Mouse (Mus musculus) ES-E14 (cell line): Measurements from ENCODE around the gene Gpr183. TPM values are rescaled to one million over a fixed set of nuclear protein-coding genes. Genes with fewer than 3 reads are reported as not detected.

Source experiments
- DNase-seq: peaks from one replicate; pipeline ENCODE4 v3.0.0-alpha.2; 2013; ENCODE audit warnings: low read depth, low spot score
- H3K27ac ChIP-seq: 2 replicates; pipeline ENCODE4 v1.5.1; 2012; ENCODE audit warnings: low read depth, mild to moderate bottlenecking, low read length, moderate library complexity, mixed read lengths; ENCODE audit not compliant: poor library complexity, insufficient read depth, severe bottlenecking
- H3K36me3 ChIP-seq: 2 replicates; pipeline ENCODE4 v1.6.1; 2012; ENCODE audit warnings: mild to moderate bottlenecking, low read length, moderate library complexity, mixed read lengths; ENCODE audit not compliant: control insufficient read depth, poor library complexity, insufficient read depth, severe bottlenecking
- H3K4me1 ChIP-seq, 2 experiments: fragments of 150-350 bp in 1 of 2; sonication (generic) in 1 of 2; 2 replicates each; pipeline ENCODE4 v1.6.1; 2012; ENCODE audit warnings: low read length in 2 of 2, mild to moderate bottlenecking in 1 of 2, mixed read lengths in 1 of 2; ENCODE audit not compliant: control insufficient read depth in 2 of 2, insufficient read depth in 2 of 2, poor library complexity in 1 of 2
- H3K4me3 ChIP-seq, 2 experiments: fragments of 150-350 bp in 1 of 2; sonication (generic) in 1 of 2; 2 replicates each; pipeline ENCODE4 v1.5.1; 2012; ENCODE audit warnings: low read length in 2 of 2, low read depth in 1 of 2, mild to moderate bottlenecking in 1 of 2, mixed read lengths in 1 of 2; ENCODE audit not compliant: insufficient read depth in 1 of 2, poor library complexity in 1 of 2, severe bottlenecking in 1 of 2
- H3K9ac ChIP-seq: 2 replicates; pipeline ENCODE4 v1.6.1; 2012; ENCODE audit warnings: low read depth, mild to moderate bottlenecking, low read length, mixed read lengths; ENCODE audit not compliant: poor library complexity, insufficient read depth, severe bottlenecking
- H3K9me3 ChIP-seq: fragments of 150-350 bp; sonication (generic); 2 replicates; pipeline ENCODE4 v1.6.1; 2012; ENCODE audit warnings: low read depth, mild to moderate bottlenecking, low read length; ENCODE audit not compliant: control insufficient read depth, insufficient read depth
- CHD2 ChIP-seq: IDR thresholded peaks from 2 replicates; pipeline ENCODE4 v1.6.1; 2014; ENCODE audit warnings: mild to moderate bottlenecking, low read depth, low read length, inconsistent platforms
- HCFC1 ChIP-seq: IDR thresholded peaks from 2 replicates; pipeline ENCODE4 v1.6.1; 2012; ENCODE audit warnings: low read length, inconsistent platforms, borderline replicate concordance; ENCODE audit not compliant: insufficient read depth
- MAFK ChIP-seq: IDR thresholded peaks from 2 replicates; pipeline ENCODE4 v1.6.1; 2014; ENCODE audit warnings: mild to moderate bottlenecking, low read depth, low read length, inconsistent platforms; ENCODE audit not compliant: insufficient read depth
- ZC3H11A ChIP-seq: IDR thresholded peaks from 2 replicates; pipeline ENCODE4 v1.6.1; 2012; ENCODE audit warnings: low read depth, mild to moderate bottlenecking, inconsistent platforms, low read length, borderline replicate concordance
- ZNF384 ChIP-seq: IDR thresholded peaks from 2 replicates; pipeline ENCODE4 v1.6.1; 2012; ENCODE audit warnings: low read depth, low read length, inconsistent platforms
- in situ Hi-C, 2 experiments: fragments of 600-800 bp; cut with MboI; formaldehyde crosslinking; loops; one replicate each; pipeline ENCODE4 v1.15.1; 2025; ENCODE audit warnings: low sequenced_read_pairs in 2 of 2, inconsistent platforms in 1 of 2; ENCODE audit not compliant: unreplicated experiment in 2 of 2
- total RNA-seq: library from RNA; depleted of rRNA; stranded (reverse); fragments of 300-350 nt; gene quantifications from 2 replicates; pipeline ENCODE4 v1.2.3, GENCODE M21; 2012

Gene Gpr183
- total RNA-seq, 1 experiment = 0.45 TPM

- no peak for TF ChIP-seq HCFC1
- TF ChIP-seq ZC3H11A = no peak
- TF ChIP-seq MAFK = no peak
- no peak for TF ChIP-seq CHD2
- no peak for TF ChIP-seq ZNF384
Measured at GRCm38 (mm10) chr14:121915143-121915542, 49.9 kb downstream of the Gpr183 start.

GRCm38 (mm10) chr14:121912501-121912900 is 52.5 kb downstream of the Gpr183 start:
- H3K4me3 ChIP-seq = no peak overlapping the region
- H3K27ac ChIP-seq = no peak overlapping the region
- in situ Hi-C loops = no loop called here
- H3K4me1 ChIP-seq = no peaks in the 10 kb centered on the region
- H3K9me3 ChIP-seq = no peaks in the 10 kb centered on the region
- no peak for DNase-seq
- H3K9ac ChIP-seq = no peak overlapping the region
- TF ChIP-seq ZNF384 (no peak), ZC3H11A (no peak), CHD2 (no peak), HCFC1 (no peak), MAFK (no peak)
- H3K36me3 ChIP-seq = peaks cover 14% of the 10 kb centered on the region; the same call in 1 of the 2 replicates

More at GRCm38 (mm10) chr14:121915143-121915542, 49.9 kb downstream of the Gpr183 start:
- H3K9me3 ChIP-seq = no peaks in the 10 kb centered on the region
- H3K36me3 ChIP-seq = peaks cover 9% of the 10 kb centered on the region; the same call in 1 of the 2 replicates
- H3K27ac ChIP-seq = no peak overlapping the region
- in situ Hi-C loops = no loop called here
- H3K9ac ChIP-seq = no peak overlapping the region
- no peak for DNase-seq
- no peaks in the 10 kb centered on the region for H3K4me1 ChIP-seq
- no peak overlapping the region for H3K4me3 ChIP-seq

GRCm38 (mm10) chr14:121909868-121910267 is 55.1 kb downstream of the Gpr183 start:
- Histone ChIP-seq H3K4me3 (no peak overlapping the region), H3K36me3 (peaks cover 14% of the 10 kb centered on the region; the same call in 1 of the 2 replicates), H3K9me3 (no peaks in the 10 kb centered on the region), H3K9ac (no peak overlapping the region), H3K27ac (no peak overlapping the region), H3K4me1 (no peaks in the 10 kb centered on the region)
- no peak for DNase-seq
- no peak for TF ChIP-seq ZC3H11A
- TF ChIP-seq MAFK = no peak
- TF ChIP-seq HCFC1 = no peak
- no peak for TF ChIP-seq CHD2
- TF ChIP-seq ZNF384 = no peak
- in situ Hi-C loops = no loop called here

GRCm38 (mm10) chr14:121906992-121907681 is 57.9 kb downstream of the Gpr183 start:
- no peaks in the 10 kb centered on the region for H3K4me1 ChIP-seq
- H3K36me3 ChIP-seq = peaks cover 14% of the 10 kb centered on the region; the same call in 1 of the 2 replicates
- no peak overlapping the region for H3K4me3 ChIP-seq
- H3K9me3 ChIP-seq = no peaks in the 10 kb centered on the region
- H3K27ac ChIP-seq = no peak overlapping the region
- no peak overlapping the region for H3K9ac ChIP-seq
- DNase-seq = no peak
- TF ChIP-seq ZNF384 (no peak), CHD2 (no peak), ZC3H11A (no peak), MAFK (no peak), HCFC1 (no peak)
- in situ Hi-C loops = no loop called here
